Mouse (Mus musculus) CD4-positive naive resting alpha-beta T cell, adult 76 days (primary cell): ENCODE measurements around the gene Tmem126a. TPM values are rescaled to one million over a fixed set of nuclear protein-coding genes. Genes with fewer than 3 reads are reported as not detected.

Experiments
- total RNA-seq: library from RNA; stranded (reverse); gene quantifications from one replicate; pipeline ENCODE4 v1.2.4, GENCODE M21; 2023

The Tmem126a gene
- total RNA-seq: 21.3 TPM

DNA sequence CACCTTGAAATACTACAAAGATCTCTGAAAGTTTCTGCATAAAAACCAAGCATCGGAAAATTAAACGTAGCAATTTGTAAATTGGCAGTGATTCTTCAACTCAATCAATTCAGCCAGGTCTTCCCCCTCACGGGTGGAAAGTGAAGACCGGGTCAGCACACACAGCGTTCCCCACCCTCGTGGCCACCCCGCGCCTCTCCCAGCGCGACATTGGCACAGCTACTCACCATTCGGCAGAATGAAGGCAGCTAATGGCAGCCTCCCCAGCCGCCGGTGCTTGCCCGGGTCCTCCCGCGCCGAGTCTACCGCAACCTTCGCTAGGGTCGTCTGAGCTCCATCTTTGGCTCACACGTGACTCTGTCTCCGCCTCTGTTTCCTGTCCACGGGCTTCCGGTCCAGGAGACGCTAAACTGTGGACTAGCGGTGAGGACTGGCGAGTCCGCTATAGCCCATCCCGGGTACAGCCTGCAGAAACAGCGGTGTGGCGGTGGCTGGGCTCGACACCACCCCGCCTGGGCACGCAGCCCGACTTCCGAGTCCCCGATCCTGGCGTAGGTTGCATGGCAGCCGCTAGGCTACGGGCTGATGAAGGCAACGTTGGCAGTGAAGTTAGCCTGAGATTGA is at the start of gene Tmem126a:
TSS of gene Tmem126a (minus strand) at position 385 of the 624 bp plus-strand sequence.

GRCm38 (mm10) chr7:90476313-90477245 is 19.6 kb upstream of the Tmem126a start, which contains the start of gene Dlg2:
Dlg2 (plus strand) TSS chr7:90476672.

DNA sequence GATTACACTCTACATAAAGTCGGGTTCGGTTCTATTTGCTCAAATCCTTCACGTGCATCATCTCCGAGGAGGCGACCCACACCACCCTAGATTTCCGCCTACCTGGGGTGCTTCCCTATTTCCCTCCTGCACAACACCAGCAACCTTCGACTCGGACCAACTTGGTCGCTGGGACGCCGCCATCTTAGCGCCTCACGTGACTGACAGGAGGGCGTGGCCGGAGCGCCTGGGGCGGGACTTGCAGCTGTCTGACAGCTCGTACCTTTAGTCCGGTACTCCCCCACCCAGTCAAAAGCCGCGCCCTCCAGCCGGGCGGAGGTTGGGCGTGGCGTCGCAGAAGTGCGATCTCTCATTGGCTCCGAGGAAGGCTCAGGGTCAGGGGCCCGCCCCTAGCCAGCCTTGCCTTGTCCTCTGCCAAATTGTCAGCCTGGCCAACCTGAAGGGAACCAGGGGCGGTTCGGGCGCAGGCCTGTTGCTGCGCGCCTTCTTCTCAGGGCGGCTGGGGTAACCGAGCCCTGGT is 18.8 kb upstream of the Tmem126a start, which contains the start of gene Tmem126b:
TSS of gene Tmem126b (minus strand) at position 209 of the 520 bp plus-strand sequence.

GRCm38 (mm10) chr7:90442518-90443080 is 14.4 kb downstream of the Tmem126a start, which contains the start of gene Crebzf:
Crebzf (plus strand) TSS chr7:90442729.

DNA sequence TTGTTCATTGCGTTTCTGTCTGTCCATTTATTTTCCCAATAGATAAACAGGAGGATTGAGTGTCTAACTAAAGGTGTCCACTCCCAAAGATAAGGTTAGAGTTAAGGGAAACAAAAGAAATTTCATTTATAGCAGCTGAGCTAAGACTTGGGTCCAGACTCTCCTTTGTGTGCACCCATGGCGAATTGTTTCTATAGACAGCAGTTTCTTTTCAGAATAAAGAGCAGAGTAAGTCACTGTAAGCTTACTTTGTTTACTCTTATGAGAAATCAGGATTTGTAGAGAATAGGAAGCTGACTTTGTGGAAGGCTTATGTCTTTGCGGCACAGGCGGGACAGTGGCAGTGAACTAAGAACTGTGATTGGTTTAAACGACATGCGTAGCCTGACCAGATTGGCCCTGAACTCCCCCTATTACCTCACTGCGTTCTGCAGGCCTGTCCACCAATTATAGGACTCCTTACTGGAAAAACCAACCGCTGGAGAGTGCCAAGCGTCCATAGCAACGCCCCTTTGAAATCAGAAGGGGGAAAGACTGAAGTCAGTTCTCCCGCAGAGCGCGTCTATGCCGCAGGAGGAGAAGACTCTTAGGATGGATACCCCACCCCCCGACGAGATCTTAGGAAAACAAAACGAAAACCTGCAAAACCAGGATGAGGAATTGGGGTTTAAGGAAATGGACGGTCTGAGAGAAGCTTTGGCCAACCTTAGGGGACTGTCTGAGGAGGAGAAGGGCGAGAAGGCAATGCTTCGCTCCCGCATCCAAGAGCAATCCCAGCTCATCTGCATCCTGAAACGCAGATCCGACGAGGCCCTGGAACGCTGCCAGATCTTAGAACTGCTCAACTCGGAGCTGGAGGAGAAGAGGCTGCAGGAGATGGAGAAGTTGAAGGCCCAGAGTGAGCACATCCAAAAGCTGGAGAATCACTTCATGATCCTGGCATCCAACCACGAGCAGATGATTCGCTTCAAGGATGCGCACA is 30.7 kb downstream of the Tmem126a start, which contains the start of gene Ccdc89:
TSS of gene Ccdc89 (plus strand) at position 558 of the 982 bp plus-strand sequence.

Other genes with a start within 250 kb of the Tmem126a start
- gene Ccdc83, start 191.5 kb downstream of the Tmem126a start, total RNA-seq: not detected
- 37.8 TPM for gene Sytl2, start 155.0 kb downstream of the Tmem126a start, total RNA-seq
- gene Ccdc89, start 30.7 kb downstream of the Tmem126a start, total RNA-seq: not detected
- 247 TPM for gene Crebzf, start 14.5 kb downstream of the Tmem126a start, total RNA-seq
- 5.7 TPM for gene Tmem126b, start 18.8 kb upstream of the Tmem126a start, total RNA-seq
- gene Dlg2, start 19.4 kb upstream of the Tmem126a start, total RNA-seq: 0.59 TPM